Mouse (Mus musculus): ENCODE data around the gene Sept5. TPM values are rescaled to one million over a fixed set of nuclear protein-coding genes. Genes with fewer than 3 reads are reported as not detected.
A peak's percentile ranks its signal among the peaks of the same experiment; 100 is the strongest.

Sept5 gene
- polyA plus RNA-seq, 1 experiment = 999 TPM

- Histone ChIP-seq H3K4me1 (ENCODE audit: control insufficient read depth, insufficient read depth, low read length) (no peaks in the 10 kb centered on the region), H3K4me3 (ENCODE audit: insufficient read depth, low read length) (no peak overlapping the region), H3K27ac (ENCODE audit: insufficient read depth, low read length) (no peak overlapping the region)
- no peak for TF ChIP-seq POLR2A (IDR thresholded peaks at IDR 0.05; ENCODE audit: extremely low read depth, insufficient read depth, low read length)
- TF ChIP-seq CTCF (IDR thresholded peaks at IDR 0.05; ENCODE audit: extremely low read depth, insufficient read depth, low read length) = no peak
Measured at GRCm38 (mm10) chr16:18601447-18601846, 28.3 kb downstream of the Sept5 start.

- no peak overlapping the region for H3K4me3 ChIP-seq (ENCODE audit: insufficient read depth, low read length)
- no peak for TF ChIP-seq CTCF (IDR thresholded peaks at IDR 0.05; ENCODE audit: extremely low read depth, insufficient read depth, low read length)
- TF ChIP-seq POLR2A (IDR thresholded peaks at IDR 0.05; ENCODE audit: extremely low read depth, insufficient read depth, low read length) = no peak
- no peaks in the 10 kb centered on the region for H3K4me1 ChIP-seq (ENCODE audit: control insufficient read depth, insufficient read depth, low read length)
- no peak overlapping the region for H3K27ac ChIP-seq (ENCODE audit: insufficient read depth, low read length)
Measured at GRCm38 (mm10) chr16:18598006-18598405, 31.7 kb downstream of the Sept5 start.

- Histone ChIP-seq H3K27ac (ENCODE audit: insufficient read depth, low read length) (no peak overlapping the region), H3K4me3 (ENCODE audit: insufficient read depth, low read length) (no peak overlapping the region), H3K4me1 (ENCODE audit: control insufficient read depth, insufficient read depth, low read length) (no peaks in the 10 kb centered on the region)
- TF ChIP-seq POLR2A (IDR thresholded peaks at IDR 0.05; ENCODE audit: extremely low read depth, insufficient read depth, low read length) = no peak
- no peak for TF ChIP-seq CTCF (IDR thresholded peaks at IDR 0.05; ENCODE audit: extremely low read depth, insufficient read depth, low read length)
Measured at GRCm38 (mm10) chr16:18596255-18596654, 33.5 kb downstream of the Sept5 start.

GRCm38 (mm10) chr16:18593930-18594329, 35.8 kb downstream of the Sept5 start:
- H3K4me3 ChIP-seq (ENCODE audit: insufficient read depth, low read length) = no peak overlapping the region
- no peak for TF ChIP-seq CTCF (IDR thresholded peaks at IDR 0.05; ENCODE audit: extremely low read depth, insufficient read depth, low read length)
- TF ChIP-seq POLR2A (IDR thresholded peaks at IDR 0.05; ENCODE audit: extremely low read depth, insufficient read depth, low read length) = no peak
- H3K4me1 ChIP-seq (ENCODE audit: control insufficient read depth, insufficient read depth, low read length) = no peaks in the 10 kb centered on the region; the same call in 1 of the 2 replicates
- H3K27ac ChIP-seq (ENCODE audit: insufficient read depth, low read length) = no peak overlapping the region

- Histone ChIP-seq H3K4me3 (ENCODE audit: insufficient read depth, low read length) (no peak overlapping the region), H3K27ac (ENCODE audit: insufficient read depth, low read length) (no peak overlapping the region), H3K4me1 (ENCODE audit: control insufficient read depth, insufficient read depth, low read length) (no peaks in the 10 kb centered on the region; the same call in 1 of the 2 replicates)
- TF ChIP-seq CTCF (IDR thresholded peaks at IDR 0.05; ENCODE audit: extremely low read depth, insufficient read depth, low read length) (no peak), POLR2A (IDR thresholded peaks at IDR 0.05; ENCODE audit: extremely low read depth, insufficient read depth, low read length) (no peak)
Measured at GRCm38 (mm10) chr16:18591047-18592018, 38.4 kb downstream of the Sept5 start.

- Histone ChIP-seq H3K4me1 (ENCODE audit: control insufficient read depth, insufficient read depth, low read length) (no peaks in the 10 kb centered on the region; the same call in 1 of the 2 replicates), H3K4me3 (ENCODE audit: insufficient read depth, low read length) (peak within 1 kb of the TSS; percentile 22), H3K27ac (ENCODE audit: insufficient read depth, low read length) (no peak within 1 kb of the TSS)
- no peak for TF ChIP-seq CTCF (IDR thresholded peaks at IDR 0.05; ENCODE audit: extremely low read depth, insufficient read depth, low read length)
- TF ChIP-seq POLR2A (IDR thresholded peaks at IDR 0.05; ENCODE audit: extremely low read depth, insufficient read depth, low read length) = no peak
Measured at GRCm38 (mm10) chr16:18589804-18590790, 39.7 kb downstream of the Sept5 start, which contains the start of gene Tbx1. Gene Tbx1, minus strand, starts transcription at chr16:18590671.

- H3K27ac ChIP-seq (ENCODE audit: insufficient read depth, low read length) = no peak overlapping the region
- TF ChIP-seq CTCF (IDR thresholded peaks at IDR 0.05; ENCODE audit: extremely low read depth, insufficient read depth, low read length) (no peak), POLR2A (IDR thresholded peaks at IDR 0.05; ENCODE audit: extremely low read depth, insufficient read depth, low read length) (no peak)
- H3K4me1 ChIP-seq (ENCODE audit: control insufficient read depth, insufficient read depth, low read length) = no peaks in the 10 kb centered on the region; the same call in 1 of the 2 replicates
- H3K4me3 ChIP-seq (ENCODE audit: insufficient read depth, low read length) = no peak overlapping the region
Measured at GRCm38 (mm10) chr16:18589080-18589621, 40.6 kb downstream of the Sept5 start.

- no peak overlapping the region for H3K4me3 ChIP-seq (ENCODE audit: insufficient read depth, low read length)
- H3K27ac ChIP-seq (ENCODE audit: insufficient read depth, low read length) = no peak overlapping the region
- no peaks in the 10 kb centered on the region; the same call in 1 of the 2 replicates for H3K4me1 ChIP-seq (ENCODE audit: control insufficient read depth, insufficient read depth, low read length)
- TF ChIP-seq POLR2A (IDR thresholded peaks at IDR 0.05; ENCODE audit: extremely low read depth, insufficient read depth, low read length) (no peak), CTCF (IDR thresholded peaks at IDR 0.05; ENCODE audit: extremely low read depth, insufficient read depth, low read length) (no peak)
Measured at GRCm38 (mm10) chr16:18588738-18589055, 41.1 kb downstream of the Sept5 start.

Measured in cortical plate, adult 2 months (tissue).